Mouse (Mus musculus): ENCODE measurements around the gene Slc38a7.
"Not testable (repeated sequence)": the region's sequence is repeated elsewhere in the genome, so short reads cannot be mapped to it uniquely, and the experiment has no call there.

Slc38a7 gene

DNA sequence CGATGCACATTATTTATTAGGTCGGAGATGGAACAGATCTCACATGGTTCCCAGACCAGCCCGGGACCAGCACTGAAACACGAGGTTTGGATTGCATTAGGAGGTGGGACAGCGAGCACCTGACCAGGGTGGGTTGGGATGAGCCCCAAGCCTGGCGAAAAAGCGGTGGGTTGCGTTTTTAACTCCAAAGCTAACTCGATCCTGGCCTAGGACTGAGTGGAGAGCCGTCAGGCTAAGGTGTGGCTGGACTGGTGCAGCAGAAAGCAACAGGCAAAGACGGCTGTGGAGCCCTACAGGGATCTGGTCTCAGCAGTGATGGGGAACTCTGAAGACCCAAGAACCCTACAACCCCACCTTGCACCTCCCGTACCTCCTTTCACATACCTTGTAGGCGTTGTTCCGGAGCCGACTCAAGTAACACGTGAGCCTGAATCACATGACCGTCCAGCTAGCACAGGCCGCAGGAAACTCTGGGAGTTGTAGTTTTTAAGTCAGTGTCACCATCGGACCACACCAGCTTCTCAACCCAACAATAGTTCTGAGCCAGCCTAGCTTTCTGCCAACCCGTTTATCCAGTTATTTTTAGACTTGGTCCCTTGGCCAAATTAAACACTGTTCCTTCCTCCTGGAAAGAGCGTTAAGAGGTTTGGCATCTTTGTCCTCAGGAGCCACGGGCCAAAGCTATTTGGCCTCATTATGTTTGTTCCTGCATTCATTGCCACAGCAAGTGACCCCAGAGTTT, at the start of gene Slc38a7:
TSS of gene Slc38a7 (minus strand) at position 438 of the 742 bp plus-strand sequence.
- peak; percentile 95 for DNase-seq

DNA sequence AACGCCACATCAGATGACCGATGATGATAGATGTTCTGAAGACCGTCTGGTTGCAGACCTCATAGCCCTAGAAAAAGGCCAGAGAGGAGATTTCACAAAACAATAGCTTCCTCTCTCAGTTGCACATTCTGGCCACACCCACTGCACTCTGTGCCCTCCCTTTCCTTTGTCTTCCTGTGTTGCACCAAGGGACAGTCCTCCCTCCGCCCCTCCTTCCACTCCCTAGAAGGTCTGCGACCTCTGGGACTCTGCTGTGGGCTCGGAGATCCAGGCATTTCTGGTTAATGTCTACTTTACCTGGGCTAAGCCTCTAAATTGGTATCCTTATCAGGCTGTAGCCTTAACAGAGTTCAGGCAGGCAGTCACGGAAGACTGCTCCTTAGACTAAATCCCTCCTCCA, 48.5 kb upstream of the Slc38a7 start:
- peak; percentile 16 for DNase-seq

DNA sequence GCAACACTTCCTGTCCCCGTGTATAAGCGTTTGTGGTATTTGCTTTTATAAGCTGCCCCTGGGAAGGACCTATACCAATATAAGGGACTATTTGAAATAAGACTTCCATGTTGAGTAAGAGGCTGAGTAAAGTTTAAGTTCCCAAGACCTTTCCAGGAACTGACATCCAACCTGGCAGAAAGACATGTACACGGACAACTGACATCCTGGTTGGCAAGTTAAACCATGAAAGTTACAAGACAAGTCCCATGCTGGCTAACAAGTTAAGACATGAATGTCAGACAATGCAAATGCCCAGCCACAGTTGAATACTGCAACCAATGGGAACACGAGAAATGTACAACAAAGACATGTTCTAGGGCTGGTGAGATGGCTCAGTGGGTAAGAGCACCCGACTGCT, 40.4 kb upstream of the Slc38a7 start:
- DNase-seq = no peak

DNA sequence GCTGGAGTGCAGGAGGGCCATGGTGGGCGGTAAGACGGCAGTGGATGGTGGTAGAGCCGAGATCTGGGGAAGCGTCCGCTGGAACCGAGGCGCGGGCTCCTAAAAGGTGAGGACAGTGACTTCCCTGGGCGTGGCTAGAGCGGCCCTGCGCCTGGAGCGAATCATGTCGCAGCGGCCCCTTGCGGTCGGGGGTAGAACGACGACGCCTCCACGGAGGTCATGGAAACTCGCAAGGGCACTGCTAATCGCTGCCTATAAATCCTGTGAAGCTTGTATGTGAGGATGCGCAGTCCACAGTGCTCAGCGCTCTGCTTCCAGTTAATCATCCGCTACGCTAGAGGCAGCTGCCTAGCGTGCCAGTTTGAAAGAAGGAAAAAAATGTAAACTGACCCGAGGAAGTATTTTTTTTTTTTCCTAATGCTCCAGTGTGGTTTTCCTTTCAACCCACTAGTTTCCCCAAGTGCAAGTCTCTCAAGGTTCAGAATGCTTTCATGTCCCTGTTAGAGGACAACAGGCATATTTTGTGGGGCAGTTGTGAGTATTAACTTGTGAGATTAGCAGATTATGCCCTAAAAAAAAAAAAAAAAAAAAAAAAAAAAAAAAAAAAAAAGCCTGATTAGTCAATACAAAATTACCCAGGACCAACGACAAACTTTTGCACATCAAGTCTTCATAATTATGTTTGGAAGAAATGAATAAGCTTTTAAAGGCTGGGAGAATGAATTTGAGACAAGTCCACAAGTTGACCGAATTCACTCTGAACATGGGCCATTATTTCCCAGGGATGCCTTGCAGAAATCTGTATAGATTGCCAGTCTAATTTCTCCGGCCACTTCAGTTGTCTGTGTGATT, 35.2 kb upstream of the Slc38a7 start, which contains the start of gene Got2:
TSS of gene Got2 (minus strand) at position 263 of the 852 bp plus-strand sequence.
- peak; percentile 94 for DNase-seq

DNA sequence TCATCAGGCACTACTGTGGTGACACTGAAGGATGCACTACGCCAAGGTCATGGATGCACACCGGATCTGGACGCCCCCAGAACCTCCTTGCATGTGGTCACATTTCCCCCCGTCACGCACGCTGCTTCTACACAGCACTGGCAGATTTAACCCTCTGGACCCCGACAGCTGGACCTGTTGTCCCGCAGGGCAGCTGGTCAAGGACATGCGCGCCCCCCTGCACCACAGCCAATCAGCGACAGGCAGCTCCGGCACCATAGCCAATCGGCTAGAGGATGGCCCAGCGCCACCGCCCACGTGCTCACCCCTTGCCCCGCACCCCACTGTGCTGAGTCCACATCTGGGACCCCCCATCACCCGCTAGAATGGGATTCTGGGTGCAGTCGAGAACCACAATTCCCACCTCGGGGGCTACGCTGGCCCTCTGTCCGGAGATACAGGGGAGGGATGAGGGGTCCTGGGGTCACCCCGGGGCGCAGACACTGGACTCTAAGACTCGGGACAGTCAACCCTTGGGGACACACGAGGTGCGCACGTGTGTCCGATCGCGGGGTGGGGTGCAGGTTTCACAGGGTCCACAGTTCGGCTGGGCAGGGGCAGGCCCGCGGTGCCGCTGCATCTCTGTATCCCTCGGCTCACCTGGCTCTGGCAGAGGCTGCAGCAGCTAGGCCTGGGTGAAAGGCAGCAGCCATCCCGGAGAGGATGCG, 34.4 kb upstream of the Slc38a7 start:
- DNase-seq = peak; percentile 80

DNA sequence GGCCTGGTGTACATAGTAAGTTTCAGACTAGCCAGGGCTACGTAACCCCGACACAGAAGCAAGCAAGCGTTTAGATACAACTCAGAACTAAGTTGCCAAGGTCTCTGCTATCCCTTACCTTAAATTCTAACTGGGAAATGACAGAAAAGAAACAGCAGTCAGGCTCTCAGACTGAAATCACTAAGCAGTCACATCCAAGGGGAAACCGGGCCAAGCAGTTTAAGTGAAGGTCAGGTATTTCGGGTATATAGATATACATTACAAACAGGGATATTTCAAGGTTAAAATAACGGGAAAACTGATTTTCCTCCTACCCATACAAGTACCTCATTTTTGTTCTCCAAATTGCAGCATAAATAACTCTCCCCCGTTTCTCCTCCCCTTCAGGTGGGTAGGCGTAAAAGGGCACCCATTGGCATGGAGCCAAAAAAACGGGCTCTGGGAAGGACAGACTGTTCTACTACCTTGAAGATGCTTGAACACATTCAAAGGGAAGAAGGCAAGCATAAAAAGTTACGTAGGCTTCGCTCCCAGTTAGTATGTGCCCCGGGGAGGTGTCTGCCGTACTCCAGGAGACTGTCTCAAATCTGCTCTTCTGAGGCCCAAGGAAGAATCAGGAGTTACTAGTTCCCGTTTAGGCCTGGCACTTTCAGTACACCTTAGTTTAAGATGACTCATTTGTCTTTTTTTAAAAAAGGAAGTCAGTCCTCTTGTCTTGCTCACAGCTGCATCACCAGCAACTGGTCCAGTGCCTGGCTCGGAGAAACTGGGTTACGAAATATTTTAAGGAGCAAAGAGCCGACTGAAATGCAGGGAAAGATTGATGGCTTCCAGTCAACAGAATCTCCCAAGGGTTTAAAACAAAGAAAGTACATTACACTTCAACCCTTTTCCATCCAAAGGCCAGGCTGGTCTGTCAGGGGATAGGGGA, 33.6 kb upstream of the Slc38a7 start:
- DNase-seq = peak; percentile 52

DNA sequence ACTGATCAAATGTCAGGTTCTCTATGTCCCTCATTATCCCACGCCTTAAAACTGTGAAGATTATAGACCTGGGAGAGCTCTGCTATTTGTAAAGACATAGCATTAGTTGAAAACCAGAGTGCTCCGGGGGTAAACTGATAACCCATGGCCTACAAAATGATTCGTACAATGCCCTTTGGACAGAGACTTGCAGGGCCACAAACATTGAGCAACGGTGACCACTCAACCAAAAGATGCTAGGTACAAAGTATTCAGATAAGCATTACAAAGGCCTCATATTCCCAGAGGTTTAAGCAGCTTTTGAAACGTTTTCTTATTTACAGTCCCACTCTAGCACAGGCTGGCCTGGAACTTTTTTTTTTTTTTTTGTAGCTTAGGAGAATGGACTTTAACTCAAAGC, 32.6 kb upstream of the Slc38a7 start:
- no peak for DNase-seq

DNA sequence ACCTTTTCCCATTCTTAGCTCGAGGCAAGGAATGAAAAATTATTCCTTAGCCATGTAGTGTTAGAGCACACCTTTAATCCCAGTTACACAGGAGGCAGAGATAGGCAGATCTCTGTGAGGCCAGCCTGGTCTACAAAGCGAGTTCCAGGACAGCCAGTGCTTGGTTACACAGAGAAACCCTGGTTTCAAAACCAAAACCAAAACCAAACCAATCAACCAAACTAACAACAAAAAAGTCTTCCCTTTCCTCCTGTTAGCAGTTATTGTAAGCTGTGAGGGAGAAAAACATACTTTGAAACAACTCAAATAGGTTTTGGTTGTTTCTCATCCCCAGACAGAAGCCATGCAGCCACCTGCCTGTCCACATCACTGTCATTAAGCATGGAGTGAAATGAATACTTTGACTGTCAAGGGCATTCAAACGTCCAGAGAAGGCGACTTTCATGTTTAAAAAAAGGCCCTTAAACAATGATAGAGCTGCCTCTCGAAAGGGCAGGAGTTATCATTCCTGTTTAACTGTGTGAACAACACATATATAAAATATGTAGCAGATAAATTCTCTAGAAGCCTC, 32.0 kb upstream of the Slc38a7 start:
- DNase-seq = no peak

DNA sequence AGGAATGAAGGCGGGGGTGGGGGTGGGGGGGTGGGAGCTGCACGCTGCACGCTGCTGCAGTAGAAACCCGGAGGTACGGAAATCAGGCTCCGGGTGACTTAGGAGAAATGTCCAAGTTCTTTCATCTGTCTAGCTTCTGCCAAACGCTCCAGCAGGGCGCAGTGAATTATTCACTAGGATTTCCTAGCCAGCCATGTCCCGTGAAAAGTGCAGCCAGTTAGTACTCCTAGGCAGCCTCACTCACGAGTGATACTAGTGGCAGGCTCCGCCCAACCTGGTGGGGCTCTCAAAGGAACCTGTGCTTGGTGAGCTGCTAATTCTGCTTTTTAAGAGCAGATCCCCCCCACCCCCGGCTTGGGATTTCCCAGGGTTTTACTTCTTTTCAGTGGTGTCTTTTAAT, 31.2 kb upstream of the Slc38a7 start:
- no peak for DNase-seq

DNA sequence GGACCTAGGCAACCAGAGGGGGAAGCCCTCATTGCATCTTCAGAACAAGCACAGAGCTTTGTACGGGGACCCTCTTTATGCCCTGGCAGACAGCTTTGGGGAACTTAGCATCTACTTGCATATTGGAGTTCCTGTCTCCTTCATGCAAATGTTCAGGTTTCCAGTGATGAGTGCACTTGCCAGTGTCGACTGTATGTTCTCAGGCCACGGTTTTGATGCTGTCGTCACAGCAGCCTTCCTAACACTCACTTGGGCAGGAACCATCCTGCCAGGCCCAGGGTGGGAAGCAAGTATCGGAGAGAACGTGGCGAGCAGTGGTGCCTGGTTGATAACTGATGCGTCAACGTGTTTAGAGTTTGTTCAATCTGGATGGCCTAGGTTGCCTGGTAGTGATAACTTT, 28.9 kb upstream of the Slc38a7 start:
- DNase-seq = no peak

DNA sequence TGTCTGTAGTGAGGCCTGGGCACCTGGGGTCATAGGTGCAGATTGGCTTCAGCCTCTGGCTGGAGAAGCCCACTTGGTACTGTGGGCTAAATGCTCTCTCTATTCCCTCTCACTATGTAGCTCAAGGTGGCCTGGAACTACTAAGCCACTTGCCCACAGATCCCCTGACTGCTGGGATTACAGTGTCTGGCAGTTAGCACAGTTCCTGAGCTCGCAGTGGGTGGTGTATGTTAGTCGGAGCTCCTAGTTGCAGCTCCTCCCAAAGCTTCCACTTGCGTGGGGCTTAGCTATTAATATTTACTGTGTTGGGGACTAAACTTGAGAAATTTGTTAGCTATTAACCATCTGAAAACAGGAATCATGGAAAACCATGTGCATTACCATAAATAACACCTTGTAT, 28.2 kb upstream of the Slc38a7 start:
- DNase-seq = no peak

DNA sequence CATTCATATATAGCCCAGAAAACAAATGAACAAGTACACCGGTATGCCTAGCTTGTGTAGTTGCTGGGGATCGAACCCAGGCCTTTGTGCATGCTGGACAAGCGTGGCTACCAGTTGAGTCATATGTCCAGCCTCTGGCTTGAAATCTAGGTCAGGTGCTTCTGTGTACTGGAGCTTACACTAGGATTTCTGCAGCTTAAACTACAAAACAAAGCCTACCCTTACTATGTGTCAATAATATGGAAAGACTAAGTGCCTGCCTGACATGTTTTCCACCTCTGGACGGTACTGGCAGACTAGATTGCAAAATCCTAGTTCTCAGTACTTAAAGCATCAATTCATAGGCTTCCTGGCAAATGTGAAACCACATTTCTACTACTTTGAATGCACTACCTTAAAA, 26.5 kb upstream of the Slc38a7 start:
- no peak for DNase-seq

DNA sequence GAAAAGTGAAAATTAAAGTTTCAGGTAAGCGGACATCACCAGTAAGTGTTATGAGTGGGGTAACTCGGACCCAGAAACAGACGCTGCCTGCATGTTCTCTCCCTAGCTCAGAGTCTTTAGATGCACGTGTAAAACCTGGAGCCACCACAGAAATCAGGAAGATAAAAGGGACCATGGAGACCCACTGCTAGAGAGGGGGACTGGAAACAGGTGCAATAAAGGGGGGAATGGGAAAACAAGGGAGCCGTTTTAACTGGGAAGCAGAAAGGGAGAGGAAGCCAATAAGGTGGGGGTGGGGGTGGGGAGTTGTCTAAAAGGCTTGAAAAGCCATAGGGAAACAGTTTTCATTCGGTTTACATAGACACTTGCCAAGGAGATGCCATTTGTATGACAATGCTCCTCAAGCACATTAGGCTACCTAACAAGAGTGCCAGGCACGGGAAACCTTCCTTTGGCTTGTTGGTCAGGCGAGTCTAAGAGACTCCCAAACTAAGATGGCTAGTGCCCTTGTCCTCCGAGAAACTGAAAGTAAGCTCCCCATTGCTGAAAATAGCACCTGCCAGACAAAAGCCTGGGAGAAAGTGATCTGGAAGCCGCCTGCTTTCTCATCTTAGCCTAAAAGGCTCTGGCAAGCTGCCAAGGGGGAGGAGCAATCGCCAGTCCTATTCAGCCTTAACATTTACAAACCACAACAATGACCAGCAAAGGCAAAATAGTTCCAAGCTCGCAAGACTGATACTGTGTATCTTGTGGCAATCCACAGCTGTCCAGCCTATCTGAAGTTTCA, 25.0 kb upstream of the Slc38a7 start:
- DNase-seq = peak; percentile 63

DNA sequence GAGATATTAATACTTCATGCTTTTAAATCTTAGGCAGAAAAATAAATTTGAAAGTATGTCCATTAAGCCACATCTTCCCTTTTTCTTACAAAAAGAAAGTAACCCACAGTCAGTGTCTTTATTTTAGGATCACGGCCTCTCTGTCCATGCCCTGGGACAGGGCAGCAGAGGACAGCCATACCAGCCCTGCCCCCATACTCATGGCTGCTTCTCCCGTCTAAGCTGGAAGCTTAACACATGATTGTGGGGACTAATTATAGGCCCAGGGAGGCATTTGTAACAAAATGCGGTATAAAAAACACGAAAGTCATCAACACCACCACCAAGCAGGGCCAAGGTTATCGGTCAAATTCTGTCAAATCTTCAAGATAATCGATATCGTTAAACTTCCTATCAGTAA, 21.9 kb upstream of the Slc38a7 start:
- no peak for DNase-seq

DNA sequence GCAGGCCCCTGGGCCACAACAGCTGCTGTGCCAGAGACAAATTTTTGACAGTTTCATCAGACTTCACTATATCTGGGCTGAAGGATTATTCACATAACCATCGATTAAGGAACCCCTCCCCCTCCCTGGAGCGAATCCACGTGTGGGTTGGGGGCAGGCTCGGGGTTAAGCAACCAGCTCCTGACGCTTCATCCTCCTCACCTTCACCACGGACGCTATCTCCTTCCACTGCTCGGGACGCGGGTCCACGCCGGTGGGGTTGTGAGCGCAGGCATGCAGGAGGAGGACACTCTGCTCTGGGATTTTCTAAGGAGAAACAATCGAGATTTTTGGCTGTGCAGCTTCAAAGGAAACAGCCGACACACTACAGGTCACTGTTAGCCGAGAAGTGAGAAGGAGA, 18.4 kb upstream of the Slc38a7 start:
- DNase-seq = no peak

DNA sequence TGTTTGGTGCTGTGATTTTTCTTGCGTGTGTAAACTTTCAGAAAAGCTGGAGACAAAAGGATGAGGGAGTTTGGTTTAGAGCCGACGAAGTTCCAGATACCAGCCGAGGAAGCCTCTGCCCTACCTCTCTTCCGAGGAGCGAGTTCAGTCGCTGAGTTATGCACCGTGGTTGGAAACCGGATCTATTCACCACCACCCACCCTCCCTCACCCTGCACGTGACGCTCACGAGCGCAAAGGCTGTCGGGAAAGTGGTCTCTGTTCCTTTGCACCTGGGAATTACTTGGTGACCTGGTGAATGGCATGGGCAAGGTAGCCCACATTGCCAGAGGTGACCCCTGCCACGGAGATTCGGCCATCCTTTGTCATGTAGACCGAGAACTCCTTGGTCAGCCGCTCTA, 11.5 kb upstream of the Slc38a7 start:
- DNase-seq = not testable (repeated sequence)

DNA sequence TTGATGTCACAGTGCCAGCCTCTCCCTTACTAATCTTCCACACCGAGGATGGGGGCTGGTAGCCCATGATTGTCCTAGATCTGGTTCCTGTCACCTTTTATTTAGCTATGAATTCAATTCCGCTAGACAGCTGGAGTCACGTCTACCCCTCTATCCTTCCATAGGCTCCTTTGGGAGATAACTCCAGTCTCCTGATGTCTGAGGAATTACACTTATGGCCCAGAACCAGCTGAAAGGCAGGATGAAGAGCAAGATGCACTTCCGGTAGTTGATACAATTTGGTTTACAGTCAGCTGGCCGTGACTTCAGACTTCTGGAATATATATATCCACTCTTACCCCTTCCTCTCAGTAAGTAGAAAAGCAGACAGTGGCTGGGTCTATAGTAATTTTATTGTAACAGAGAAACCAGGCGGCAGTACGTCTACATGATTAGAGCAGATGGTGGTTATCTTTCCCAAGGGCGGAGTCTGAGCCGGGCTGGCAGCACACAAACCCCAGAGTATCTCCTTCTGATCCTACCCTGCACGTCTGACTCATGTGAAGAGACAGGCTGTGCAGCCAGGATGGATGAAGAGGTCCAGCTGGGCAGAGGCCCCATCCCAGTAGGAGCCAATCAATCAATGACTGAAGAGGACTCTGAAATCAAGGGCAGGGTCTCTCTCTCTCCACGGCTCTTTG, 10.6 kb upstream of the Slc38a7 start:
- DNase-seq = not testable (repeated sequence)

DNA sequence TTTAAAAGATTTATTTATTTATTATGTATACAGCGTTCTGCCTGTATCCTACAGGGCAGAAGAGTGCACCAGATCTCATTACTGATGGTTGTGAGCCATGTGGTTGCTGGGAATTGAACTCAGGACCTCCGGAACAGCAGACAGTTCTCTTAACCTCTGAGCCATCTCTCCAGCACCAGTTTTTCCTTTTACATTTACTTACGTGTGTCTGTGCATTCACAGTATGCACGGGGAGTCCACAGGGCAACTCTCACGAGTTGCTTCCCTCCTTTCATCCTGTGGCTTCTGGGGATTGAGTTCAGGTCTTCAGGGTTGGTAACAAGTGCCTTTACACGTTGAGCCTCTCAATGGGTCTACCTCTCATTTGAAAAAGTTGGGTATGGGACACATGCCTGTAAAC, 835 bp upstream of the Slc38a7 start:
- DNase-seq = no peak

DNA sequence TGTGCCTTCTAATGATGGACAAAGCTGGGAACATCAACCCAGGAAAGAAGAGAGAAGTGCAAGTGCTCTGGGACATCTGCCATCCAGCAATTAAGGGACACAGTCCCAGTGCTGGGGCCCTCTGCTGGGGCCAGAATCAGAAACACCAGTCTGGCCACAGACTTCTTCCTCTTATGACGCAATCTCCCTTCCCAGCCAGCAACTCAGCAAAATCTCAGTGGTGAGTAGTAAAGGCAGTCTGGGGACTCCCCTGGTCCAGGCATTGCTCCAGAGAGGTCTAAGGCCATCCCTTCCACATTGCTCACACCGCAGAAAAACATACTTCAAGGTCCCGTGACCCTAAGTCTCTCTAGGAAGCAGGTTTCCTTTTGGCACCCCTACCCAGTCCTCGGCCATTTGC, 1.0 kb downstream of the Slc38a7 start:
- peak; percentile 71 for DNase-seq

DNA sequence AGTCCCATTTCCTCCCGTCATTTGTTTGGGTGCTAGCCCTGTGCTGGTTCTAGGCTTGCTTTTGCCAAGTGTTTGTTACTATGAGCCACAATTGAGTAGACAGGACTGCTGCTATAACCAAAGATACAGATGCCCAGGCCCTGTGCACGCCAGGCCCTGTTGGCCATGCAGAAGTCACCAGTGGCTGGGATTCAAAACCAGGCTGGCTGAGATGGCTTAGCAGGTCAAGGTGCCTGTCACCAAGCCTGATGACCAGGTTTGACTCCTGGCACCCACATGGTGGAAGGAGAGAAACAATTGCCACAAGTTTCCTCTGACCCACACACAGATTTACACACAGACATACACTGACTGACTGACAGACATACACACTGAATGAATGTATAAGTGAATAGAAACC, 3.0 kb downstream of the Slc38a7 start:
- no peak for DNase-seq
